Mouse (Mus musculus) heart, postnatal 4 days (tissue): ENCODE measurements at regions not wholly inside any gene's neighbourhood (a gene's known extent, or its start where the extent isn't known, plus 50 kb on each side); places are given as distances from the start of the nearest gene placed in this dataset.

Source experiments
- DNase-seq: peaks from one replicate; pipeline ENCODE4 v3.0.0; 2021

DNA sequence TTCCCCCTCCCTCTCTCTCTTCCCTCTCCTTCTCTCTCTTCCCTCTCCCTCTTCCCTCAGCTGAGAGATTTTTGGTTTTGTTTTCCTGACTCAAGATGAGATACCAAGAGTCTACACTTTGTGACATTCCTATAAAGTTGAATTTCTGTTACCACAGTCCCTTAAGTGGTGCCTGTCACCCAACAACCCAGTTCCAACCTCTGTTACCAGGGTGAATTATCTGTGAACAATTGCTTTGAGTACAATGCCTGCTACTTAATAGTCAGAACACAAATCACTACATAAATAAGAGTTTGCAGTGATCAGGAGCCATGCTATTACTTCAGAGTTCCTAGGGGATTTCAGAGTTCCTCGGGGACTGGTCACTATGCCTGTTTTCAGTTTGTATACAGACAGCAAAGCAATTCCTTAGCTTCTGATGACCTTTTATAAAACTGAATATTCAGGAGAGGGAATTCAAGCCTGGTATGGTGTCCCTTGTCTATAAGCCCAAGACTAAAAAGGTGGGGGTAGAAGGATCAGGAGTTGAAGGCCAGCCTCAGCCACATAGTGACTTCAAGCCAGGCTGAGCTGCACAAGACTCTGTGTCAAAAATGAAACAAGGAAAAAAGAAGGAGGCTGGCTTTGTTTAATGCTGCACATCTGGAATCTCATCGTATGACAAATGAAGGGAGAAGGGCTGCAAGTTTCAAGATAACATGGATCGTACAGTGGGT, 99.2 kb upstream of the F13a1 start:
- DNase-seq, result no peak

DNA sequence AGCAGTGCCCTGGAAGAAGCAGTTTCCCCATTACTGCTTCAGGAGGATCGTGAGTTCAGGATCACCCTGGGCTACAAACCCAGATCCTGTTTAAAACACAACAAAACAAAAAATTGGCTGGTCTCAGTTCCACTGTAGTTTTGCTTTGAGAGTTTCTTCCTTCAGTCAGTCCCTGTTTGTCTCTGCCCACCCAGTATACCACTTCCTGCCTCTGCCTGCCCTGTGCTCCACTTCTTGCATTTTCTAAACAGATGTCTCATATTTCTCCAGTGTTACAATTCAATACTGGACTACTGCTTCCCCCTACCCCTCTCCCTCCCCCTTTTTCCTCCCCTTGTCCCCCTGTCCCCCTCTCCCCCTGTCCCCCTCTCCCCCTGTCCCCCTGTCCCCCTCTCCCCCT, 98.6 kb upstream of the F13a1 start:
- DNase-seq, result no peak

DNA sequence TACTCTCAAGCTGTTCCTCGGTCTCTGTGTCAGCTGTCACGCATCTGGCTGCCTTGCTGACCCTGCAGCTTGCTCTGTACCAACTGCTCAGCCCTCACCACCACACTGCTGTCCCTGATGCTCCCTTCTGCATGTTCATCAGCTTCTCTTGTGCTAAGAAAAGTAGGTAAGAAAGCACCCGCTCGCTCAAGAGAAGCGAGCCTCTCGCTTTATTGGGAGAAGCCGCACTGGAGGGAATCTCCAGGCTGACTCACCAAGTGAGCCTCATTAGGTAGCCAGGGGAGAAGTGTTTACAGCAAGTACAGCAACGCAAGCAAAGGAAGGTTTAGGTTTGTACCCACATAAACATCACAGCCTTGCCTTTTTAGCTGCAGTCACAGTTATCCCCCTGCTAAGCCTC, 97.7 kb upstream of the F13a1 start:
- no peak for DNase-seq

DNA sequence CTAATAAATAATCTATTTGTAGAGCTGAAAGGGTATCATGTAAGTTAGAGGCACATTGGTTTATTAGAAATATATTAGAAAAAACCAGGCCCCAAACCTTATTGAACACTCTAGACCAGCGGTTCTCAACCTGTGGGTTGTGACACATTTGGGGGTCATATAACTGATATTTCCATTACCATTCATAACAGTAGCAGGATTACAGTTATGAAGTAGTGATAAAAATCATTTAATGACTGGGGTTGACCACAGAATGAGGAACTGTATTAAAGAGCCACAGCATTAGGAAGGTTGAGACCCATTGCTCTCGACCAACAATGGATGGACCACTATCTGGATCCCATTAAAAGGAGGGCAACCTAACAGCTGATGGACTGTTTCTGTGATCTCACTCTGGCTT, 92.8 kb upstream of the F13a1 start:
- DNase-seq, result no peak

DNA sequence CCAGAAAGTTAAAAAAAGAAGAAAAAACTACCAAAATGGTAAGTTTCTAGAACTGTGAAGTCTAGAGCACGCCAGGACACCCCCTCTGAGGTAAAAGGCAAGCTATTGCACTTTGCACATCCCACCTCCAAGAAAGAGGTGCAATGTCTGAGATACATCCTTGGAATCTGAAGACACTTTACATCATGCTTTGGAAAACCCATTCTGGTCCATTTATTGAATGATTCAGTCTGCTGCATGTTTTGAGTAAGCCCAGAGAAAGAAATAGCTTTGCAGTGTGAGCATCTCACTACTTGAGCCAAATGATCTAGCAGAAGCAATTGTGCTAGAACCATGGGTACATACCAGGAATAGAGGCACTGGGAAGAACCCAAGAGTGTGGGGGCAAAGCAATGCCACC, 85.1 kb upstream of the F13a1 start:
- DNase-seq, result no peak

DNA sequence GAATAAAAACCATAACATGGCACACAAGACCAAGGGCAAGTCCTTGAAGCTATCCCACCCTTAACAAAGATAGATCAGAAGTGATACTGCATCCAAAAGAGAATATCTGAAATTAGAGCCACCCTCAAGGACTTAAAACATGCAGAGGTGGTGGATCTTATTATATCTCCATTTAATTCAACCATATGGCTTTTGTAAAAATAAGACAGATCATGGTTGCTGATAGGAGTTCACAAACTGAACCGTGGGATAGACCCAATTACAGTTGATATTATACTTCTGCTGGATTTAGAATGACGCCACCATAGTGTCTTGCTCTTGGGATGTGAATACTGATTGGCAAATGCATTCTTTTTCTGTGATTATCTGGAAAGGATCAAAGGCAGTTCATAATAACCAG, 84.5 kb upstream of the F13a1 start:
- no peak for DNase-seq

DNA sequence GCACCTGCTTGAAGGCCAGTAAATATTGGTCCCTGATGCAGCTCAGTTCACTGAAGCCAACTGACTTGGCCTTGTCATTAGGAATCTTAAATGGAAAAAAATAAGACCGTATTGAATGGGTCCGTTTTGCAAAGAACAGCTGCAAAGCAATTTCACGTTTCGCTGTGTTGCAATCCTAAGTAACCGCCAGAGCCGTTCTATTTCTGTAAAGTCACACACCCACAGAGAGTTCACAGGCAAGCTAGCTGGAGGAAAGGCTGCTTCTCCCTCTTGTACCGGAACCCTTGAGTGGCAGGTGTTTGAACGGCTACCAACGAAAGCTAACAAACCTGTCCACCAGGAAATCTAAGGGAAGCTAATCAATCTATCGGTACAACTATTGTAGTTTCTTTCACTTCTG, 80.6 kb upstream of the F13a1 start:
- no peak for DNase-seq

DNA sequence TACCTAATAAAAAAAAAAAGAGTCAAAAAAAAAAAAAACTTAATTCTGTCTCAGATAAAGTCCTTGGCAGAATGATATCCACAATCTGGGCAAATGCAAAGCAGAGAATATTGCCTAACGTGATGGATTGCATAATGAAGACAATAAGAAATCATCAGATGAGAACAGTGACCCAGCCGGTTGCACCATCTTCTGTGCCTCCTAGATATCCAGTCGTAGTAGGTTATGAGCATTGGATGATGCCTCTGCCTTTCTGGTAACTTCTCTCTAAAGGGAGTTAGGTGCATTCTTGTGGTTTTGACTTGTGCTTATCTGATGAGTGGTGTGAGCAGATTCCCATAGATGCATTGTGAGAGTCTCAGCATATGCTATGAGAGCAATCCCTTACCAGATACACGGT, 71.6 kb upstream of the F13a1 start:
- DNase-seq, result no peak

DNA sequence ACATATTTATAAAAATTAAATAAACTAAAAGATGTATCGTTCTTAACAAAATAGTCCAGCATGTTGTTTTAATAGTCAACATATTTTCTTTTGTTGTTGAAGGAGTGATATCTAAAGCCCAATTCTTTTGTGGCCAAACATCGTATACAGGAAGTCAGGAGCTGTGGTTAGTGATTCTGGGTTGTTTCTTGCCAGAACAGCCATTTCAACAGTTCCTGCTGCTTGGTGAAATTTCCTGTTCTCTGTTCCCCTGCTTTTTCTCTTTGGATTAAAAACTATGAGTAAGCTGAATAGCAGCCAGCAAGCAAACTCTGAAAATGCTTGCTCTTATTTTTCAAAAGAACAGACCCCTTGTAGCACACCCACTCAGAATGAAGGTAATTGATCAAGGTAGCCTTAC, 70.2 kb upstream of the F13a1 start:
- no peak for DNase-seq

DNA sequence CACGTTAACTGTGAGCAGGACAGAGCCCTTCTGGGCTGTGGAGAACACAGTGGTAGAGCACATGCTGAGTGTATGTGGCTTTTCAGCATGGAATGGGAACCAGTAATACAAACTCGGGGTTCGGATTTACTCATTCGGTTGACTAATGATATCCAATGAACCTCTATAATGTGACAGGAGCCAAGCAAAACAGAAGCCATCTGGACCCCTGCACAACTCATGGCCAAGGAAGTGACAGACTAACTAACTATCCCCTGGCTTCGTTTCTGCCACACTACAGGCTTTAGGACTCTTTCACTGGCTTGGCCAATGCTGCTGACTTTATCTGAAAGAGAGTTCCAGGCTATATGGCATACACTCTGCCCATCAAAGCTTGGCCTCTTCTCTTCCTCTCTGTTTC, 64.3 kb upstream of the F13a1 start:
- DNase-seq, result no peak

DNA sequence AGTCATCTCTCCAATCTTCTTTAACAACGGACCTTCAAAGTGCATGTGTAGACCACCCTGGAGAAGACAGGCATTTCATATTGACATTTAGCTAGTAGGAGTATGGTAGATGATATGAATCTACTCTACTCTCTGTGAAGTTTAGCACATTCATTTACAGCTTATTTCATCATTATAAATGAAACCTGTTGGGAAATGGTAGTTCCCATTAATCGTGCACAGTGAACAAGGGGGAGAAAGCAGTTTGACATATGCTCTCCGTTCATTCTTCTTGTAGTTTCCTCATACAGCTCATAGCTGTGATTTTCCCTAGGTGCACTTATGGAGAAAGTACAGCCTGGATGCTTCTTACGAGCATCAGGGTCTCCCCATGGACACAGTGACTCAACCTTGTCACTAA, 61.7 kb upstream of the F13a1 start:
- no peak for DNase-seq

DNA sequence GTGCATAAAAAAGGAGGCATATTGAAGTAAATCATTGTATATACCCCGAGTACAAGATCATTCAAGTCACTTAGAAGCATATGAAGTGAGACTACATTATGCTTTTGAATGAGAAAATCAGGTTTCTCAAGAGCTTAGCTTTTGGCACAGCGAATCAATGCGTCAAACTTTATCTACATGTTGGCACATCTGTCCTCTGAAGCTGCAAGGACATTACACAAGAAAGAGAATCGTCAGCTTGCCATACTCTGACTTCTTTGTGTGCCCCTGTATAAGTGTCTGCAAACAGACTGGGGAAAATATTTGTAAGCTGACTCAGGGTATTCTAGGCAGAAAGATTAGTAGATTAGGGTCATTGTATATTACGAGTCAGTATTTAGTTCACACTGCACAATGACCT, 57.7 kb upstream of the F13a1 start:
- no peak for DNase-seq

DNA sequence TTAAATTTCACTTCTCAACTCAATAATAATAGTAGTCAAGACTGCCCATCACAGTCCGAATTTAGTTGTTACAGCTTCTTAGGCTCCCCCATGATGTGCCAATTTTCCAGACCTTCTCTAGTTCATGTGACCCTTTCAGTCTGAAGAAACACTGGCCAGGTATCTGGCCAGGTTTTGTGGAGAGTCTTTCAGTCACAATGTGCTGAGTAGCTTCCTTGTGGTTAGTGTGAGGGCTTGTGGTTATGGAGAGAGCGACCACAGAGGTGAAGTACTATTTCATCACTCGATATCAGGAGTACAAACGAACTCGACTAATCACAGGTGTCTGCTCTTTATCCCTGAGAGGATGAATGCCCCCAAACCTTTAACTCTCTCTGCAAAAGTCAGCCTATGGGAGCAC, 56.0 kb upstream of the F13a1 start:
- DNase-seq, result no peak

DNA sequence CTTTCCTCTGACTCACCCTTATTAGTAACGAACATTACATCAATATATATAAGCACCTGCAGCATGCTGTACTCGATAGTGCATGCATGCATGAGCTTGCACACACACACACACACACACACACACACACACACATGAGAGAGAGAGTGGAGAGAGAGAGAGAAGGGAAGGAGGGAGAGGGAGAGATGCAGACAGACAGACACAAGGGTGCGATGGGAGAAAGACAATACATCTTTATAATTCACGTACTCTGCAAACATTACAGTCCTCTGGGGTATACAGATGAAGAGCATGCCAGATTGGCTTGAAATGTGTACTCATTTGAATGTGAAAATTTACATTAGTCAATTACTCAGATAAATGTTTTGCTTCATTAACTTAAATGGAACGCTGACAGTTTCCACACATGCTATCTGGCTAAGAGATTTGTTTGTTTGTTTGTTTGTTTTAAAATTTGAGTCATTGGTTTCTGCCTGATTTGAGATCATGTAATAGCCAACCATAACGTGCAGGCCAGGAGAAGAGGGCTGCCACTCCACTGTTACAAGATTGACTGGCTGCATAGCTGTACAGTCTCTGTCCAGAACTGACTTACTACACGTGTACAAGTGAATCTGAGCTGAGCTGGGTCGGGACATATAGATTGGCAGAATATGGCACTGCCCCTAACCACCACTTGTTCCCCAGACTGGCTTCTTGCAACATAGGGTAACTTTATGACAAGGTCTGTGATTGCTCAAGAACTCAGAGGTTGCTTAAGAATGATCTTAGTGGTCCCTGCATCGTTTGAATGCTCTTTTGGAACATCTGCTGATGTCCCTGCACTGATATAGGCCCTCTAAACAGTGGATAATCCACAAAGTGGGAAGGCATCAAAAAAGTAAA, 54.6 kb upstream of the F13a1 start:
- DNase-seq, result no peak

DNA sequence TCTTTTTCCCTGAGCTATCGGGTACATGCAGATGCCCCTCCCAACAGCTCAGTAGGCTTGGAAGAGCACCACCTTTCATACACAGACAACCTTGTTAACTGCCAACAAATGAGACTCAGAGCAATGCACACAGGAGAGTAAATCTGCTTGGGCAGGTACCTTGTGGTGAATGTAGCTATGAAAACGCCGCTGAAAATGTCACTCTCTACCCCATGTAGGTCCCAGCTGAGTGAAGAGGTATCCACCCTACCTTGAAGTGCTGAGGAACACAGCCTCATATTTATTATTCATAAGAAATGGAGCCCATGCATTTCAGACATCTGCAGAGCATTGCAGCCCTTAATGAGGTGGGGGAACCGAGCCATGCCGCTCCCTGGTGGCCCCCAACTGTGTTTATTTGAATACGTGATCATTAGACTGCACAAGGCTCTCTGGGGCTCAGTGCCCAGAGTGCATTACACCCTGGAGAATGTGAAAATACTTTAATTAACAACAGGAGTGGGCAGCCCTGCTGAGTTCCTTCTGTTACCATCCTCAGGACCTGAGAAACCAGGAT, 53.8 kb upstream of the F13a1 start:
- DNase-seq, result no peak

DNA sequence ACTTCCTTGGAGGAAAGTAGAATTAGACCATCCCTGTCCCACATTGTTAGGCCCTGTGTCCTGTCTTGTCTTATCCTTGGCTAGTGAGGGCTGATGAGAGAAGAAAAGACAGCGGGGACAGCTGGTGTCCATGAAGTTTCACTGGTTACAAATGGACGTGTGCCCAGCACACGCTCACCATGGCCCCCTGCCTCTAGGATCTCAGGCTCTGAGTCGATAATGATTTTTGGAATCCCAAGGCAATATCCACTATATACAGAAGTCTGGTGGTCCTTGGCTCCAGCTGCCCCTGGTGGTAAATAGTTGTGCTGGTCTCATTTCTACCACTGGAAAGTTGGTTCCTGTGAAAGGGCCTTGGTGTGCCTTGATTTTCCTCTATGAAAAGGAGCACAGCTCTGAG, 51.7 kb upstream of the F13a1 start:
- DNase-seq, result no peak
